Mouse (Mus musculus) adrenal gland, postnatal 0 days (tissue): ENCODE results near the gene Adgre4. TPM values are rescaled to one million over a fixed set of nuclear protein-coding genes. Genes with fewer than 3 reads are reported as not detected.

Experiments
- polyA plus RNA-seq: library from polyadenylated mRNA; unstranded; fragments of >200 nt; fragmentation: Nextera tagmentation; extraction: Ambion mirVana; gene quantifications from 2 replicates; pipeline ENCODE4 v1.2.1, GENCODE M21; 2015

Gene Adgre4
- polyA plus RNA-seq, result 0.69 and 0.77 TPM in 2 replicates

DNA sequence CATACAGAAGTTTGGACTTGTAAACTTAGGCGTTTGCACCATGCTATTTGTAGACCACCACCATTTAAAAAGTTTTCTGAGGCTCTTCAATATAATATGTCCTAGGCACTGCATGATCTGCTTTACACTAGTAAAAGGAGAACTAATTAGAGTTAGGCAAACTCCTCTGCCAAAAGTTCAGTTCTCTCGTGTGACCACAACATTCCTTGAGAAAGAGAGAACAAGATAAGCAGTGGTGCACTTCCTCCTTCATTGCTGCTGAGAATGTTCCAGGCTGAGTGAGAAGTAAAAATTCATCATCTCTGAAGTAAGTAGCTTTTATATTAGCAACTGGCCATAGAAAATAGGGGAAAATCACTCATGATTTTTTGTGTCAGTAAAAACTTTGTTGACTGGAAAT is at the start of gene Adgre4:
Gene Adgre4 (plus strand): TSS at position 199 of the 400 bp plus-strand sequence.

DNA sequence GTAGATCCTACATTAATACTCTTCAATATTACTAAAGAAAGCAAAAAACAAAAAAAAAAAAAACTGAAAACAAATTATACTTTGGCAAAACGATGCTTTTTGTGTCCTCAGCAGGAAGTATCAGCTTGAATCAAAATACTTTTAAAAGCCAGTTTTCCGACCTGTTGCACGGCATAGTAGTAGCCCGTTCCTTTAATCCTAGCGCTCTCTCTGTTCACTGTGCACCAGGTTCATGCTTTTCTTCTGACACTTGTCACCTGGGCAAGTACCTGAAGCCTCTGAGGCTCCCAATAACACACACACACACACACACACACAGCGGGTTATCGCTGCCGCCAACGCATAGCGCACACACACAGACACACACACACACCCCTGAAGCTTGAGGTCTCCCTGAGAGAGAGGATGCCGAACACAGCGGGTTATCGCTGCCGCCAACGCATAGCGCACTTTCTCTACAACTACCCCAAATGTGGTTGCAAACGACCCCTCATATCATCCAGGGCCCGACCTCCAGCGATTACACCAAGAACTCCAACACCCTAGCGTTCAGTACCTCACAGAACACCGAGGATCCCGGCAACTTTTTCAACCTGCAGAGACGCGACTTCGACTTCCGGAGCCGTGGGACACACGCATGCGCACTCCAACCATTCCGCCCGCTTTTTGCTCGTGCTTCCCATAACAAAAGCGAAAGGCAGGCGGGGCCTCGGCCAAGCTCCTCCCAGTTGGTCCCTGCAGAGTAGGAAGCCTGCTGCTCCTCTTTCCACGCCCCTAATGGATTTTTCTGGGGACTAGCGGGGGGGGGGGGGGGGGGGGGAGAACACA is 37.6 kb upstream of the Adgre4 start, which contains the start of gene Pot1b:
Gene Pot1b (minus strand): TSS at position 645 of the 828 bp plus-strand sequence.

DNA sequence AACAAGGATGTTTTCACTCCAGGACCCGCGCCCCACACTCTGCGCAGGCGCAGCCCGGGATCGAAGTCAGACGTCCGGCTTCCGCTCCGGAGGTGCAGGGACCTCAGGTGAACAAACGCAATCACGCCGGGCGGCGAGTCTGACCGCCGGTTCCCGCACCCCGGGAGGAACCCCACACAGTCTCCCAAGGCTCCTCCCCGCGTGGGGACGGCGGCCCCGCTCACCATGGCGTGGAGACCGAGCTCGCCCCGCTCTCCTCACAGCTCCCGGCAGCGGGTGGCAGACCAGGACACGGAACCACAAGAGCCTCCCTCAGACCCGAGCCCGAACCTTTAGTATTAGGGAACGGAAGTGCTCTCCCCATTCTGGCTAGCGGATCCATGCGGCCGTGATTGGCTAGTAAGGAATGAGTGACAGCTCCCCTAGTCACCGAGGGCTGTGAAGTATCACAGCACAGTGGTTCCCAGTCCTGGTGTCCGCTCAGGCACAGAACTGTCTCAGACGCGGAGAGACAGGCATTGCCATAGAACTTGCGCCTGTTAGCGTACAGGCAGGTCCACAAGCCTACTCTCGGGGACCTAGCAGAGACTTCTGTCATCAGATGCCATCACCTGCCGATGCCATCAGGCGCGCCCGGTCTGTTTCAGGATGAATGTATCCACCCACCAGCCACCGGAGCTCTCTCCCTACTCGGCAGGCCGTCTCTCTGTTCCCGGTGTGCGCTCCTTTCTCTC is 129.0 kb downstream of the Adgre4 start, which contains the start of gene Zfp119a:
Gene Zfp119a (minus strand): TSS at position 295 of the 734 bp plus-strand sequence.

Other genes with a start within 250 kb of the Adgre4 start
- gene Vmn2r118, start 124.8 kb upstream of the Adgre4 start, polyA plus RNA-seq, result not detected in 2 replicates
- 6.4 and 9.7 TPM in 2 replicates for gene Pot1b, start 37.4 kb upstream of the Adgre4 start, polyA plus RNA-seq
- gene Zfp119a, start 128.9 kb downstream of the Adgre4 start, polyA plus RNA-seq, result 8.9 and 11.5 TPM in 2 replicates
- gene Zfp959, start 142.1 kb downstream of the Adgre4 start, polyA plus RNA-seq, result 8.4 and 8.9 TPM in 2 replicates
- gene Zfp119b, start 199.5 kb downstream of the Adgre4 start, polyA plus RNA-seq, result 7.0 and 12.4 TPM in 2 replicates
- 2.4 and 3.5 TPM in 2 replicates for gene Ebi3, start 202.7 kb downstream of the Adgre4 start, polyA plus RNA-seq
- gene Yju2, start 209.1 kb downstream of the Adgre4 start, polyA plus RNA-seq, result 14.2 and 14.9 TPM in 2 replicates
- 8.4 and 15.4 TPM in 2 replicates for gene Shd, start 220.5 kb downstream of the Adgre4 start, polyA plus RNA-seq
- 7.7 and 25.6 TPM in 2 replicates for gene Fsd1, start 236.5 kb downstream of the Adgre4 start, polyA plus RNA-seq